In genomic region chr1:138822985-138823322, GRCm38 (mm10) we compare ENCODE assay signal across 19 mouse cellular contexts. TPM values are rescaled to one million over a fixed set of nuclear protein-coding genes. Genes with fewer than 3 reads are reported as not detected.
A peak's percentile ranks its signal among the peaks of the same experiment; 100 is the strongest.
DNase-seq lines count a peak whose midpoint lies in the region; ATAC-seq lines count a peak whose summit lies in the region.
"Had no signal": no experiment of that assay in that cellular context is flagged by ENCODE, and none has a peak within 500 bp of the region (broad histone marks: within the 10 kb centered on the region; RNA-seq: fewer than 3 reads in every experiment).

No protein-coding gene starts in this region.

- no peak overlapping the region for H3K4me2 ChIP-seq in kidney, embryonic 15.5 days
- no peak overlapping the region for H3K4me2 ChIP-seq in embryonic facial prominence, embryonic 12.5 days (replicated peaks)
- no peak overlapping the region for H3K4me2 ChIP-seq in midbrain, embryonic 12.5 days (replicated peaks)
- H3K4me2 ChIP-seq: heart, embryonic 12.5 days; limb, embryonic 15.5 days had no signal

- H3K36me3 ChIP-seq in kidney, embryonic 15.5 days = no peaks in the 10 kb centered on the region
- no peaks in the 10 kb centered on the region for H3K36me3 ChIP-seq in embryonic facial prominence, embryonic 12.5 days
- H3K36me3 ChIP-seq in midbrain, embryonic 12.5 days = no peaks in the 10 kb centered on the region
- no peaks in the 10 kb centered on the region for H3K36me3 ChIP-seq in heart, embryonic 10.5 days
- H3K36me3 ChIP-seq: heart, embryonic 12.5 days; limb, embryonic 15.5 days had no signal

- peaks cover 13% of the 10 kb centered on the region for H3K27me3 ChIP-seq in kidney, embryonic 15.5 days
- H3K27me3 ChIP-seq in embryonic facial prominence, embryonic 12.5 days = no peaks in the 10 kb centered on the region
- H3K27me3 ChIP-seq in midbrain, embryonic 12.5 days = no peaks in the 10 kb centered on the region
- H3K27me3 ChIP-seq in heart, embryonic 10.5 days (ENCODE audit: insufficient read depth, poor library complexity, severe bottlenecking) = no peaks in the 10 kb centered on the region
- H3K27me3 ChIP-seq: heart, embryonic 12.5 days; limb, embryonic 15.5 days had no signal

- no peak for DNase-seq in kidney, postnatal 10 days
- DNase-seq in heart, embryonic 10.5 days (ENCODE audit: low spot score) = no peak
- no peak for DNase-seq in cerebellum, postnatal 25 days
- DNase-seq in retina, postnatal 1 day = no peak
- DNase-seq: adrenal gland, postnatal 36 days; cerebellum, postnatal 10 days; gastrocnemius, postnatal 10 days; heart, postnatal 36 days; lung, postnatal 10 days; right cerebral cortex, postnatal 14 days; thymus, postnatal 4 days had no signal

- no peak overlapping the region for H3K27ac ChIP-seq in kidney, embryonic 15.5 days
- H3K27ac ChIP-seq in embryonic facial prominence, embryonic 12.5 days = no peak overlapping the region
- no peak overlapping the region for H3K27ac ChIP-seq in midbrain, embryonic 12.5 days (replicated peaks)
- H3K27ac ChIP-seq in heart, embryonic 10.5 days = no peak overlapping the region
- H3K27ac ChIP-seq: left cerebral cortex, adult 2 months; limb, embryonic 15.5 days had no signal

- H3K4me1 ChIP-seq in kidney, embryonic 15.5 days = no peaks in the 10 kb centered on the region
- H3K4me1 ChIP-seq in embryonic facial prominence, embryonic 12.5 days = no peaks in the 10 kb centered on the region
- H3K4me1 ChIP-seq in midbrain, embryonic 12.5 days = no peaks in the 10 kb centered on the region
- H3K4me1 ChIP-seq in heart, embryonic 10.5 days = no peaks in the 10 kb centered on the region
- H3K4me1 ChIP-seq: heart, embryonic 12.5 days had no signal

- no peaks in the 10 kb centered on the region for H3K9me3 ChIP-seq in kidney, embryonic 15.5 days (replicated peaks)
- no peaks in the 10 kb centered on the region for H3K9me3 ChIP-seq in embryonic facial prominence, embryonic 12.5 days
- no peaks in the 10 kb centered on the region for H3K9me3 ChIP-seq in midbrain, embryonic 12.5 days
- no peaks in the 10 kb centered on the region for H3K9me3 ChIP-seq in heart, embryonic 10.5 days
- H3K9me3 ChIP-seq: heart, embryonic 12.5 days; limb, embryonic 15.5 days had no signal

- 0 out of 2 replicates have a peak, but pooled peaks have one; percentile 36 for ATAC-seq in kidney, embryonic 15.5 days (replicated peaks; ENCODE audit: low FRiP score)
- peak; percentile 2 for ATAC-seq in CD4-positive, CD25-positive, alpha-beta regulatory T cell, adult 4 months
- peak; percentile 35; the same call in 1 of the 2 replicates for ATAC-seq in embryonic facial prominence, embryonic 12.5 days (ENCODE audit: insufficient number of reproducible peaks, insufficient read depth, low FRiP score, low TSS enrichment)
- peak; percentile 50; the same call in 1 of the 2 replicates for ATAC-seq in midbrain, embryonic 12.5 days (ENCODE audit: low FRiP score, low read depth)
- ATAC-seq: forebrain, embryonic 14.5 days had no signal

- 92% methylated on average over 1 of the region's 1 CpGs for WGBS in kidney, embryonic 15.5 days
- WGBS in embryonic facial prominence, embryonic 12.5 days = 92% methylated on average over 1 of the region's 1 CpGs
- 91% methylated on average over 1 of the region's 1 CpGs for WGBS in midbrain, embryonic 12.5 days
- 81% methylated on average over 1 of the region's 1 CpGs for WGBS in heart, embryonic 10.5 days

- H3K4me3 ChIP-seq in kidney, embryonic 15.5 days (replicated peaks) = no peak overlapping the region
- H3K4me3 ChIP-seq in embryonic facial prominence, embryonic 12.5 days = no peak overlapping the region
- H3K4me3 ChIP-seq in midbrain, embryonic 12.5 days = no peak overlapping the region
- H3K4me3 ChIP-seq in heart, embryonic 10.5 days = no peak overlapping the region
- H3K4me3 ChIP-seq: heart, embryonic 12.5 days; left cerebral cortex, adult 2 months; limb, embryonic 15.5 days had no signal

- H3K9ac ChIP-seq in kidney, embryonic 15.5 days = no peak overlapping the region
- no peak overlapping the region for H3K9ac ChIP-seq in embryonic facial prominence, embryonic 12.5 days
- no peak overlapping the region for H3K9ac ChIP-seq in midbrain, embryonic 12.5 days (replicated peaks)
- H3K9ac ChIP-seq: heart, embryonic 12.5 days; limb, embryonic 15.5 days had no signal

RNA-seq across cellular contexts. Expression of gene Lhx9, which starts 25.4 kb away (rescaled TPM):
- polyA plus RNA-seq in kidney, embryonic 15.5 days (2015; fragmentation: Nextera tagmentation; extraction: Ambion mirVana) = 0.33 and 0.38 TPM in 2 replicates
- not detected for polyA plus RNA-seq in CD4-positive, CD25-positive, alpha-beta regulatory T cell, adult 4 months (2017; shearing (Covaris generic))
- 0.91 and 1.3 TPM in 2 replicates for polyA plus RNA-seq in embryonic facial prominence, embryonic 12.5 days (2016; fragmentation: Nextera tagmentation; extraction: Ambion mirVana)
- polyA plus RNA-seq in midbrain, embryonic 12.5 days (2016; fragmentation: Nextera tagmentation; extraction: Ambion mirVana) = 89.4 and 106 TPM in 2 replicates
- 3.5 and 5.2 TPM in 2 replicates for polyA plus RNA-seq in heart, embryonic 10.5 days (2016; fragmentation: Nextera tagmentation; extraction: Ambion mirVana)

RNA-seq across cellular contexts. Expression of gene 2310009B15Rik, which starts 33.7 kb away (rescaled TPM):
- polyA plus RNA-seq in kidney, embryonic 15.5 days (2015; fragmentation: Nextera tagmentation; extraction: Ambion mirVana) = 42.3 and 44.7 TPM in 2 replicates
- polyA plus RNA-seq in CD4-positive, CD25-positive, alpha-beta regulatory T cell, adult 4 months (2017; shearing (Covaris generic)) = 10 to 100 TPM in 1 of 2 experiments, 1 to 10 TPM in 1; 9.9 to 15.9 TPM
- polyA plus RNA-seq in embryonic facial prominence, embryonic 12.5 days (2016; fragmentation: Nextera tagmentation; extraction: Ambion mirVana) = 43.2 and 43.4 TPM in 2 replicates
- 65.1 and 66.6 TPM in 2 replicates for polyA plus RNA-seq in midbrain, embryonic 12.5 days (2016; fragmentation: Nextera tagmentation; extraction: Ambion mirVana)
- 27.0 and 30.2 TPM in 2 replicates for polyA plus RNA-seq in heart, embryonic 10.5 days (2016; fragmentation: Nextera tagmentation; extraction: Ambion mirVana)

Comparison
In these comparisons a context has a peak if more than half of its experiments do, and no peak if none do; other contexts are left out.
1. RNA of gene Lhx9, which starts 25.4 kb away (polyA plus RNA-seq): 89.4 to 106 TPM in midbrain, embryonic 12.5 days; 3.5 to 5.2 TPM in heart, embryonic 10.5 days, 0.91 to 1.3 TPM in embryonic facial prominence, embryonic 12.5 days, 0.33 to 0.38 TPM in kidney, embryonic 15.5 days and not detected in CD4-positive, CD25-positive, alpha-beta regulatory T cell, adult 4 months; every median in the first group is over 10 times any median in the second.
2. Peak in every context shown above with its lines, with median percentiles within 50 percentile points of each other: ATAC-seq.